Mouse (Mus musculus) myocyte (in vitro differentiated cells): ENCODE results near the gene Orm2. TPM values are rescaled to one million over a fixed set of nuclear protein-coding genes. Genes with fewer than 3 reads are reported as not detected.

ENCODE experiments used
- H3K27me3 ChIP-seq: one replicate; pipeline ENCODE4 v1.6.1; 2011; ENCODE audit not compliant: control insufficient read depth, insufficient read depth, insufficient read length
- H3K36me3 ChIP-seq: one replicate; pipeline ENCODE4 v1.6.1; 2011; ENCODE audit not compliant: control insufficient read depth, insufficient read depth
- H3K4me2 ChIP-seq: one replicate; pipeline ENCODE4 v1.6.1; 2011; ENCODE audit warnings: low read depth, control low read depth
- H3K4me3 ChIP-seq: one replicate; pipeline ENCODE4 v1.5.1; 2011; ENCODE audit warnings: mild to moderate bottlenecking, control low read depth, moderate library complexity
- H3K79me2 ChIP-seq: one replicate; pipeline ENCODE4 v1.6.1; 2011; ENCODE audit not compliant: control insufficient read depth, insufficient read depth
- H3ac ChIP-seq: one replicate; pipeline ENCODE4 v1.6.1; 2011; ENCODE audit not compliant: control insufficient read depth, insufficient read length
- CEBPB ChIP-seq: IDR thresholded peaks from 2 replicates; pipeline ENCODE4 v1.6.1; 2011; ENCODE audit warnings: mild to moderate bottlenecking, moderate library complexity; ENCODE audit not compliant: poor library complexity, insufficient read depth, severe bottlenecking
- E2F4 ChIP-seq: IDR thresholded peaks from one replicate; pipeline ENCODE4 v1.6.1; 2011; ENCODE audit warnings: mild to moderate bottlenecking, control low read depth, moderate library complexity; ENCODE audit not compliant: insufficient read depth
- MAX ChIP-seq: IDR thresholded peaks from one replicate; pipeline ENCODE4 v1.6.1; 2011; ENCODE audit warnings: low read depth, mild to moderate bottlenecking, control low read depth
- MYOD1 ChIP-seq, 3 experiments: IDR thresholded peaks; one replicate each; pipeline ENCODE4 v1.6.1; 2011; ENCODE audit warnings: control low read depth in 2 of 3, low read depth in 2 of 3, mild to moderate bottlenecking in 2 of 3, moderate library complexity in 1 of 3; ENCODE audit not compliant: insufficient read length in 2 of 3, control insufficient read depth in 1 of 3
- MYOG ChIP-seq, 3 experiments: IDR thresholded peaks; one replicate each; pipeline ENCODE4 v1.6.1; 2011; ENCODE audit warnings: control low read depth in 2 of 3, low read depth in 2 of 3, mild to moderate bottlenecking in 2 of 3; ENCODE audit not compliant: insufficient read length in 2 of 3, control insufficient read depth in 1 of 3, insufficient read depth in 1 of 3
- POLR2A ChIP-seq: IDR thresholded peaks from one replicate; pipeline ENCODE4 v1.6.1; 2011; ENCODE audit warnings: low read depth, mild to moderate bottlenecking, control low read depth, moderate library complexity; ENCODE audit not compliant: insufficient read length
- POLR2AphosphoS2 ChIP-seq: IDR thresholded peaks from one replicate; pipeline ENCODE4 v1.6.1; 2011; ENCODE audit warnings: low read depth, control low read depth; ENCODE audit not compliant: insufficient read length
- REST ChIP-seq: IDR thresholded peaks from one replicate; pipeline ENCODE4 v1.6.1; 2011; ENCODE audit warnings: mild to moderate bottlenecking, control low read depth, moderate library complexity; ENCODE audit not compliant: insufficient read depth, insufficient read length
- SRF ChIP-seq: IDR thresholded peaks from one replicate; pipeline ENCODE4 v1.6.1; 2011; ENCODE audit warnings: low read depth; ENCODE audit not compliant: control insufficient read depth, insufficient read length
- TCF12 ChIP-seq: IDR thresholded peaks from one replicate; pipeline ENCODE4 v1.6.1; 2011; ENCODE audit warnings: mild to moderate bottlenecking, control low read depth; ENCODE audit not compliant: poor library complexity, insufficient read depth, severe bottlenecking
- TCF3 ChIP-seq: IDR thresholded peaks from one replicate; pipeline ENCODE4 v1.6.1; 2011; ENCODE audit warnings: low read depth, control low read depth; ENCODE audit not compliant: insufficient read length
- USF1 ChIP-seq: IDR thresholded peaks from one replicate; pipeline ENCODE4 v1.6.1; 2011; ENCODE audit warnings: low read depth, mild to moderate bottlenecking, control low read depth, moderate library complexity
- polyA plus RNA-seq: library from polyadenylated mRNA; unstranded; fragments of >200 nt; fragmentation: generic; extraction: Trizol; gene quantifications from one replicate; pipeline ENCODE4 v1.2.1, GENCODE M21; 2012; ENCODE audit warnings: missing spikeins

Orm2 gene
- polyA plus RNA-seq, 1 experiment: not detected

GRCm38 (mm10) chr4:63346659-63347058 lies 15.6 kb upstream of the Orm2 start:
- no peak overlapping the region for H3K4me3 ChIP-seq
- no peak overlapping the region for H3ac ChIP-seq
- no peaks in the 10 kb centered on the region for H3K36me3 ChIP-seq
- no peak overlapping the region for H3K4me2 ChIP-seq
- no peaks in the 10 kb centered on the region for H3K79me2 ChIP-seq
- H3K27me3 ChIP-seq: peaks cover 4% of the 10 kb centered on the region
- TF ChIP-seq TCF12 (no peak), USF1 (no peak), POLR2AphosphoS2 (no peak)

GRCm38 (mm10) chr4:63348524-63348923 lies 13.7 kb upstream of the Orm2 start:
- Histone ChIP-seq H3K27me3 (peaks cover 4% of the 10 kb centered on the region), H3K4me3 (no peak overlapping the region), H3ac (no peak overlapping the region), H3K79me2 (no peaks in the 10 kb centered on the region), H3K36me3 (no peaks in the 10 kb centered on the region), H3K4me2 (no peak overlapping the region)
- TF ChIP-seq MAX: no peak
- TF ChIP-seq SRF: no peak
- TF ChIP-seq CEBPB: no peak
- no peak for TF ChIP-seq TCF3
- no peak for TF ChIP-seq REST
- no peak for TF ChIP-seq E2F4
- no peak for TF ChIP-seq TCF12
- TF ChIP-seq POLR2AphosphoS2: no peak
- TF ChIP-seq POLR2A: no peak
- TF ChIP-seq MYOG (IDR thresholded peaks at IDR 0.05; ENCODE audit: control insufficient read depth in 1 of 3, insufficient read depth in 1 of 3, insufficient read length in 2 of 3, low read depth in 2 of 3): no peak
- no peak for TF ChIP-seq USF1
- TF ChIP-seq MYOD1 (IDR thresholded peaks at IDR 0.05; ENCODE audit: control insufficient read depth in 1 of 3, insufficient read length in 2 of 3, low read depth in 2 of 3): no peak

DNA sequence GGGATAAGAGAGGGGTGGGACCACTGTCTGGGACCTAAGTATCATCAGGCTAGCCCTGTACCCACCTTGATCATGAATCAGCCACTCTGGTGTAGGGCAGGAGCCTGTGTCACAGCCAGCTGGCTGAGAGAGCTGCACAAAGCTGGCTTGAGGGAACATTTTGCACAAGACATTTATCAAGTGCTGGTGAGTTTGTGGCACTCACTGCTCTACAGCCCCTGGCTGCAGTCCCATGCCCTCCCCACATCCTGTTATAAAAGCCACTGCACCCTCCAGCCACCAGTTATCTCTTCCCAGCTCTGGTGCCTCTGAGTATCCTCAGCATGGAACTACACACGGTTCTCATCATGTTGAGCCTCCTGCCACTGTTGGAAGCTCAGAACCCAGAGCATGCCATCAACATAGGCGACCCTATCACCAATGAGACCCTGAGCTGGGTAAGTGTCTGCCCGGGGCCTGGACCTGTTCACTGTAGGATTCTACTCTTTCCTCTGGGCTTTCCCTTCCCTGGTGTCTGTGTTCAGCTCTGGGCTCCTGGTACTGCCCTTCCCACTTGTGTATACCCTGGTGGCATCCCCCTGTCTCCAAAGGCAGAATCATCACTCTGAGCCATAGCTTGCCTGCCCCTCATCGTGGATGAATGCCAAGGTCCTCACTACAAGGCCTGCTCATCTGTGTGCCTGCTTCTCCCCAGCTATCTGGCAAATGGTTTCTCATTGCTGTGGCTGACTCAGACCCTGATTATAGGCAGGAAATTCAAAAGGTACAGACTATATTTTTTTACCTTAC lies 6.2 kb upstream of the Orm2 start, which contains the start of gene Orm3:
TSS of gene Orm3 (plus strand) at position 286 of the 789 bp plus-strand sequence.
- peak within 1 kb of the TSS; percentile 13 for H3K4me2 ChIP-seq
- no peak for TF ChIP-seq SRF
- TF ChIP-seq MAX: no peak
- no peak for TF ChIP-seq TCF12
- TF ChIP-seq MYOD1 (IDR thresholded peaks at IDR 0.05; ENCODE audit: control insufficient read depth in 1 of 3, insufficient read length in 2 of 3, low read depth in 2 of 3): no peak
- no peak for TF ChIP-seq MYOG (IDR thresholded peaks at IDR 0.05; ENCODE audit: control insufficient read depth in 1 of 3, insufficient read depth in 1 of 3, insufficient read length in 2 of 3, low read depth in 2 of 3)
- no peak for TF ChIP-seq E2F4
- no peak for TF ChIP-seq CEBPB
- no peak for TF ChIP-seq POLR2A
- TF ChIP-seq POLR2AphosphoS2: no peak
- no peak for TF ChIP-seq TCF3
- TF ChIP-seq USF1: no peak
- no peak for TF ChIP-seq REST
- H3K27me3 ChIP-seq: no peaks in the 10 kb centered on the region
- H3ac ChIP-seq: no peak within 1 kb of the TSS
- no peak within 1 kb of the TSS for H3K4me3 ChIP-seq
- no peaks in the 10 kb centered on the region for H3K79me2 ChIP-seq
- H3K36me3 ChIP-seq: no peaks in the 10 kb centered on the region

GRCm38 (mm10) chr4:63356981-63357570 lies 5.2 kb upstream of the Orm2 start:
- H3K4me3 ChIP-seq: no peak overlapping the region
- H3K27me3 ChIP-seq: no peaks in the 10 kb centered on the region
- H3K79me2 ChIP-seq: no peaks in the 10 kb centered on the region
- no peak for TF ChIP-seq TCF12
- no peak for TF ChIP-seq USF1
- no peak for TF ChIP-seq SRF
- no peak for TF ChIP-seq REST
- TF ChIP-seq MYOD1 (IDR thresholded peaks at IDR 0.05; ENCODE audit: control insufficient read depth in 1 of 3, insufficient read length in 2 of 3, low read depth in 2 of 3): no peak
- no peak for TF ChIP-seq MYOG (IDR thresholded peaks at IDR 0.05; ENCODE audit: control insufficient read depth in 1 of 3, insufficient read depth in 1 of 3, insufficient read length in 2 of 3, low read depth in 2 of 3)
- TF ChIP-seq TCF3: no peak
- no peak for TF ChIP-seq E2F4
- TF ChIP-seq POLR2A: no peak
- TF ChIP-seq POLR2AphosphoS2: no peak
- TF ChIP-seq CEBPB: no peak
- H3K36me3 ChIP-seq: no peaks in the 10 kb centered on the region
- H3K4me2 ChIP-seq: no peak overlapping the region
- no peak overlapping the region for H3ac ChIP-seq

GRCm38 (mm10) chr4:63359861-63360260 lies 2.4 kb upstream of the Orm2 start:
- Histone ChIP-seq H3K36me3 (no peaks in the 10 kb centered on the region), H3K79me2 (no peaks in the 10 kb centered on the region), H3K4me2 (no peak overlapping the region), H3K27me3 (no peaks in the 10 kb centered on the region), H3ac (no peak overlapping the region), H3K4me3 (no peak overlapping the region)
- TF ChIP-seq POLR2A (no peak), CEBPB (peak; percentile 33; the same call in 1 of the 2 replicates), MYOG (IDR thresholded peaks at IDR 0.05; ENCODE audit: control insufficient read depth in 1 of 3, insufficient read depth in 1 of 3, insufficient read length in 2 of 3, low read depth in 2 of 3) (no peak), TCF12 (no peak)
